Mouse (Mus musculus): ENCODE results near the gene Ly6g6d.

Gene Ly6g6d

GRCm38 (mm10) chr17:35068213-35068914 lies 9.5 kb downstream of the Ly6g6d start:
- no peak for DNase-seq (ENCODE audit: low read depth)

GRCm38 (mm10) chr17:35066084-35066483 lies 11.8 kb downstream of the Ly6g6d start, which contains the start of gene Mpig6b:
TSS of gene Mpig6b (minus strand) at chr17:35066184.
- no peak for DNase-seq (ENCODE audit: low read depth)

GRCm38 (mm10) chr17:35064951-35065947 lies 12.6 kb downstream of the Ly6g6d start, which contains the start of gene Ly6g6c:
TSS of gene Ly6g6c (plus strand) at chr17:35065388.
- peak; percentile 66 for DNase-seq (ENCODE audit: low read depth)

GRCm38 (mm10) chr17:35064378-35064877 lies 13.4 kb downstream of the Ly6g6d start:
- no peak for DNase-seq (ENCODE audit: low read depth)

- DNase-seq (ENCODE audit: low read depth) = no peak
These were observed 14.4 kb downstream of the Ly6g6d start for GRCm38 (mm10) chr17:35063466-35063865.

GRCm38 (mm10) chr17:35061299-35061698 lies 16.6 kb downstream of the Ly6g6d start:
- no peak for DNase-seq (ENCODE audit: low read depth)

GRCm38 (mm10) chr17:35060737-35061297 lies 17.0 kb downstream of the Ly6g6d start:
- DNase-seq (ENCODE audit: low read depth) = no peak

GRCm38 (mm10) chr17:35060071-35060470 lies 17.8 kb downstream of the Ly6g6d start:
- DNase-seq (ENCODE audit: low read depth) = no peak

- DNase-seq (ENCODE audit: low read depth) = peak; percentile 91
These were observed 18.7 kb downstream of the Ly6g6d start, which contains the start of gene Ddah2 for GRCm38 (mm10) chr17:35058911-35059892. TSS of gene Ddah2 (plus strand) at chr17:35059035.

GRCm38 (mm10) chr17:35058316-35058715 lies 19.5 kb downstream of the Ly6g6d start:
- DNase-seq (ENCODE audit: low read depth) = no peak

GRCm38 (mm10) chr17:35057090-35057489 lies 20.8 kb downstream of the Ly6g6d start:
- no peak for DNase-seq (ENCODE audit: low read depth)

GRCm38 (mm10) chr17:35055691-35056495 lies 22.0 kb downstream of the Ly6g6d start:
- no peak for DNase-seq (ENCODE audit: low read depth)

- DNase-seq (ENCODE audit: low read depth) = no peak
These were observed 25.5 kb downstream of the Ly6g6d start for GRCm38 (mm10) chr17:35052271-35052798.

GRCm38 (mm10) chr17:35051156-35052086 lies 26.4 kb downstream of the Ly6g6d start:
- peak; percentile 90 for DNase-seq (ENCODE audit: low read depth)

GRCm38 (mm10) chr17:35050126-35050750 lies 27.6 kb downstream of the Ly6g6d start:
- DNase-seq (ENCODE audit: low read depth) = peak; percentile 85

- DNase-seq (ENCODE audit: low read depth) = peak; percentile 72
These were observed 28.3 kb downstream of the Ly6g6d start, which contains the start of gene Clic1 for GRCm38 (mm10) chr17:35049561-35050016. TSS of gene Clic1 (plus strand) at chr17:35049966.

GRCm38 (mm10) chr17:35048932-35049440 lies 28.9 kb downstream of the Ly6g6d start:
- peak; percentile 53 for DNase-seq (ENCODE audit: low read depth)

Data from induced T-regulatory cell, adult 2 months (primary cell).